Mouse (Mus musculus): ENCODE results near the gene Pfdn5. TPM values are rescaled to one million over a fixed set of nuclear protein-coding genes. Genes with fewer than 3 reads are reported as not detected.
"Not testable (repeated sequence)": the region's sequence is repeated elsewhere in the genome, so short reads cannot be mapped to it uniquely, and the experiment has no call there.

The Pfdn5 gene
- total RNA-seq, 2 experiments from 2014 or later = 390 to 395 TPM

- DNase-seq = peak; percentile 76
- intact Hi-C loops (cut with DNase I) = no loop called here
Observed at GRCm38 (mm10) chr15:102331610-102332015, 5.7 kb downstream of the Pfdn5 start, which contains the start of gene Myg1. TSS of gene Myg1 (plus strand) at chr15:102331709.

- no peak for DNase-seq
- intact Hi-C loops (cut with DNase I) = no loop called here
Observed at GRCm38 (mm10) chr15:102335254-102335653, 9.3 kb downstream of the Pfdn5 start.

- DNase-seq; intact Hi-C loops (cut with DNase I): not testable (repeated sequence)
Observed at GRCm38 (mm10) chr15:102335925-102336324, 10.0 kb downstream of the Pfdn5 start.

- no peak for DNase-seq
- intact Hi-C loops (cut with DNase I) = no loop called here
Observed at GRCm38 (mm10) chr15:102336946-102337345, 11.0 kb downstream of the Pfdn5 start.

GRCm38 (mm10) chr15:102339612-102340011, 13.7 kb downstream of the Pfdn5 start:
- no peak for DNase-seq
- intact Hi-C loops (cut with DNase I) = no loop called here

- intact Hi-C loops (cut with DNase I) = no loop called here
- DNase-seq = peak; percentile 23
Observed at GRCm38 (mm10) chr15:102341580-102341979, 15.7 kb downstream of the Pfdn5 start.

GRCm38 (mm10) chr15:102344490-102344889, 18.6 kb downstream of the Pfdn5 start:
- intact Hi-C loops (cut with DNase I) = no loop called here

GRCm38 (mm10) chr15:102346444-102346843, 20.5 kb downstream of the Pfdn5 start:
- intact Hi-C loops (cut with DNase I) = no loop called here
- no peak for DNase-seq

More at GRCm38 (mm10) chr15:102344490-102344889, 18.6 kb downstream of the Pfdn5 start:
- no peak for DNase-seq

GRCm38 (mm10) chr15:102350138-102350941, 24.4 kb downstream of the Pfdn5 start, which contains the start of gene Aaas:
TSS of gene Aaas (minus strand) at chr15:102350771.
- peak; percentile 96 for DNase-seq
- intact Hi-C loops (cut with DNase I) = no loop called here

GRCm38 (mm10) chr15:102350942-102351291, 25.0 kb downstream of the Pfdn5 start:
- intact Hi-C loops (cut with DNase I) = no loop called here
- no peak for DNase-seq

GRCm38 (mm10) chr15:102352177-102352576, 26.3 kb downstream of the Pfdn5 start:
- intact Hi-C loops (cut with DNase I) = no loop called here
- DNase-seq = no peak

GRCm38 (mm10) chr15:102353986-102354385, 28.1 kb downstream of the Pfdn5 start:
- intact Hi-C loops (cut with DNase I) = no loop called here
- no peak for DNase-seq

GRCm38 (mm10) chr15:102355134-102355870, 29.4 kb downstream of the Pfdn5 start:
- DNase-seq = peak; percentile 54
- intact Hi-C loops (cut with DNase I) = no loop called here

- intact Hi-C loops (cut with DNase I) = no loop called here
- DNase-seq = peak; percentile 46
Observed at GRCm38 (mm10) chr15:102355871-102356441, 30.0 kb downstream of the Pfdn5 start.

- DNase-seq = no peak
- intact Hi-C loops (cut with DNase I) = no loop called here
Observed at GRCm38 (mm10) chr15:102356501-102357325, 30.8 kb downstream of the Pfdn5 start.

- intact Hi-C loops (cut with DNase I) = no loop called here
- no peak for DNase-seq
Observed at GRCm38 (mm10) chr15:102358126-102358525, 32.2 kb downstream of the Pfdn5 start.

- no peak for DNase-seq
- intact Hi-C loops (cut with DNase I) = no loop called here
Observed at GRCm38 (mm10) chr15:102358834-102359233, 32.9 kb downstream of the Pfdn5 start.

- no peak for DNase-seq
- intact Hi-C loops (cut with DNase I) = no loop called here
Observed at GRCm38 (mm10) chr15:102362648-102363047, 36.7 kb downstream of the Pfdn5 start.

GRCm38 (mm10) chr15:102364678-102365077, 38.8 kb downstream of the Pfdn5 start:
- no peak for DNase-seq
- intact Hi-C loops (cut with DNase I) = no loop called here

GRCm38 (mm10) chr15:102366238-102366637, 40.3 kb downstream of the Pfdn5 start:
- no peak for DNase-seq
- intact Hi-C loops (cut with DNase I) = no loop called here

Measured in left cerebral cortex, postnatal 4 days (tissue).